ENCODE assay signal across 20 mouse cellular contexts in genomic region chr4:95089968-95090367, GRCm38 (mm10). TPM values are rescaled to one million over a fixed set of nuclear protein-coding genes. Genes with fewer than 3 reads are reported as not detected.
A peak's percentile ranks its signal among the peaks of the same experiment; 100 is the strongest.
DNase-seq lines count a peak whose midpoint lies in the region; ATAC-seq lines count a peak whose summit lies in the region.
"Had no signal": no experiment of that assay in that cellular context is flagged by ENCODE, and none has a peak within 500 bp of the region (broad histone marks: within the 10 kb centered on the region; RNA-seq: fewer than 3 reads in every experiment).

No protein-coding gene starts in this region.

- DNase-seq in testis, postnatal 10 days (ENCODE audit: low spot score), result peak; percentile 5
- no peak for DNase-seq in testis, postnatal 14 days (ENCODE audit: low spot score)
- DNase-seq in Muller cell, postnatal 12 days (ENCODE audit: inconsistent ontology term), result no peak
- DNase-seq in urinary bladder, postnatal 36 days (ENCODE audit: low spot score in 2 of 2), result no peak
- DNase-seq: adrenal gland, adult 2 months; adrenal gland, postnatal 10 days; adrenal gland, postnatal 25 days; B cell, adult 2 months; cerebellum, adult 11 months; cerebellum, adult 18-20 months; cerebellum, adult 8-10 months; cerebellum, adult 9-11 months; cerebellum, postnatal 14 days; cerebellum, postnatal 36 days; forebrain, postnatal 0 days had no signal

- ATAC-seq in common myeloid progenitor, adult 5-6 weeks (replicated peaks; ENCODE audit: low read depth, poor library complexity, severe bottlenecking), result peak; percentile 49; the same call in 1 of the 2 replicates
- peak; percentile 29; the same call in 1 of the 2 replicates for ATAC-seq in megakaryocyte progenitor cell, adult 5-6 weeks (replicated peaks; ENCODE audit: poor library complexity)
- ATAC-seq: CD4-positive, CD25-positive, alpha-beta regulatory T cell, adult 4 months; forebrain, embryonic 13.5 days; forebrain, embryonic 15.5 days; forebrain, postnatal 0 days had no signal

RNA-seq across cellular contexts. Expression of gene Jun, which starts 37.9 kb away (rescaled TPM):
- 292 and 381 TPM in 2 replicates for total RNA-seq in common myeloid progenitor, adult 5-6 weeks (2017)
- total RNA-seq in megakaryocyte progenitor cell, adult 5-6 weeks (2015), result 64.6 and 106 TPM in 2 replicates
- 121 and 159 TPM in 2 replicates for total RNA-seq in megakaryocyte progenitor cell, adult 5-6 weeks (2017)
